Mouse (Mus musculus) kidney, postnatal 25 days (tissue): ENCODE measurements around the gene Pld6.

ENCODE experiments used
- DNase-seq, 2 experiments: peaks; one replicate each; pipeline ENCODE4 v3.0.0; 2021; ENCODE audit warnings: mixed read lengths in 2 of 2

Gene Pld6

DNA sequence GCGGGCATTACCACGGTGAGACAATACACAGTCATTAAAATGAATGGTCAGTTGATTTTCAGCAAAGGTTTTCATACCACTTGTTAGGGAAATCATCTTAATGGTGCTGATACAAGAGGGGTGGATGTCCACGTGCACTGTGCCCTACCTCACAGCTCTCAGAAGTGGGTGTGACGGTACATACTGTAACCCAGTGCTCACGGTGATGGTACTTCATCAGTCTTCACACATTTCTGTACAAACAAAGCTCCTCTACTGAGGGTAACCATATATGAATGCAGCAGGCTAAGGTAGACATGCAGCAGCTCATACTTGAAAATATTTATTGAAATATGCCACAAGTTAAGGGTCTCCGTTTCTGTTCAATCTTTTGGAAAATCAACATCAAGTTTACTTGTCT lies 3.9 kb downstream of the Pld6 start:
- DNase-seq = no peak

DNA sequence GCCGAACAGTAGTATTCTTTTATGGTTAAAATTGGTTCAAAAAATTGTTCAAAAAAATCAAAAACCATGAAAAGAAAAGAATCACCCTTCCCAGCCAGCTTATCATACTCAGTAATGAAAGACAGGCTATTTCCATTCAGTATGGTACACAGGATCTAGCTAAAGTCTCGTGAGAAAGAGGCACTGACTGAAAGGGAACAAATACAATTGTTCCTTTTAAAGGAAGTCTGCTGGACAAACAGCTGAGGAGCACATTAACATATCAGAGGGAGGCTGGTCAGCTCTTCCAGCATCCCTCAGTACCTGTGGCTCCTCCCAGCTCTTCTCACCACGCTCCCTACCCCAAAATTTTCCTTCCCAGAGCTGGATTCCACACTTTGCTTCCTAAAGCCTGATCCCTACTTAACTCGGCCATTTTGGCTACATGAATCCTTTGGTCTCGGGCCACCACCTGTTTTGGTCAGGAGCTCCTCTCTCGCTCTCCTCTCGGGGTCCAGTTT lies 5.3 kb downstream of the Pld6 start:
- no peak for DNase-seq

DNA sequence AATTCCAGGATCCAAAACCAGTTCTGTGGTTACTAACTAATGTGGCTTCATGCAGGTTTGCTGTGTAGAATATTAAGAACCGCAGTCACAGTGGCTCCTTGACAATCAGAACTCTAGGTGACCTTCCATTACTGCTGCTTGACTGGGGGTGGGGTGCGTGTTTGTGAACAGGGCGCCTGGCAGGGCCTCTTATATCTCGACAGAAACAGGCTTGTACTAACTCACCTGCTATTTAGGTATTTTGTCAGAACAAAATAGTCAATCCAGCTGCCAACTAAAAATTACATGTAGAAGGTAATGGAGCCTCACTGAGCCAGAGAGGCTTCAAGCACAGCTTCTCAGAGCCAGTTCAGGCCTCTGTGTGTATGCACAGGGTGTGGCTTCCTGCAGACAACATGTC lies 7.2 kb downstream of the Pld6 start:
- no peak for DNase-seq

DNA sequence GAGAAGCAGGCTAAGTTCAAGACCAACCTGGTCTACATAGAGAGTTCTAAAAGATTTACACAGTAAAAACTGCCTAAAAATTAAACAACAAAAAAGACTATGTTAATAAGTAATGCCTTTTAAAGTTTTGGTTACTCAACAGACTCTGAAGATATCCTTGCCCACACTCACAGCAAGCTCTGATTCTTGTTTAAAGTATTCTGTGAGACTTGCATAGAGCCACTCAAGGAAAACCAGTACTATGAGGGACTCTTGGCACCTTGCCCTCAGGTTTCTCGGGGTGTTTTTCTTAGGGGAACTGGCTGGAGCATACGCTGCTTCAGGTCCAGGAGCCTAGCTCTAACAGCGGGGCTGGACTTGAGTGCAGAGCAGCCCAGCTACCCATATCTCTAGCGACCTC lies 8.0 kb downstream of the Pld6 start:
- DNase-seq = no peak

DNA sequence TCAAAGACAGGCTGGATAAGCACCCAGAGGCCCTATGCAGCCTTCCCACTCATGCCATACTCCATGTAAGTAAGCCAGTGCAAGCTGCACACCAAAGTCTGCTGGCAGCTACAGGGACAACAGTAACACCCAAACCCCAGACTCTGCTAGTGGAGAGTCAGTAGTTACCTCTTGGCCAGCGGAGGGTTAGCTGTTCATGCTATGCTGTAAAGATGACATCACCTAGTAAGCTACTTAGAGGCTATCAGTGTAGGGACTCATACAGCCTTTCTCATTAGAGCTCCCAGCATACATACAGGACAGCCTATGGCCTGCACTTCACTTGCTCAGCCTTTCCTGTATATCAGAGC lies 8.6 kb downstream of the Pld6 start:
- no peak for DNase-seq

DNA sequence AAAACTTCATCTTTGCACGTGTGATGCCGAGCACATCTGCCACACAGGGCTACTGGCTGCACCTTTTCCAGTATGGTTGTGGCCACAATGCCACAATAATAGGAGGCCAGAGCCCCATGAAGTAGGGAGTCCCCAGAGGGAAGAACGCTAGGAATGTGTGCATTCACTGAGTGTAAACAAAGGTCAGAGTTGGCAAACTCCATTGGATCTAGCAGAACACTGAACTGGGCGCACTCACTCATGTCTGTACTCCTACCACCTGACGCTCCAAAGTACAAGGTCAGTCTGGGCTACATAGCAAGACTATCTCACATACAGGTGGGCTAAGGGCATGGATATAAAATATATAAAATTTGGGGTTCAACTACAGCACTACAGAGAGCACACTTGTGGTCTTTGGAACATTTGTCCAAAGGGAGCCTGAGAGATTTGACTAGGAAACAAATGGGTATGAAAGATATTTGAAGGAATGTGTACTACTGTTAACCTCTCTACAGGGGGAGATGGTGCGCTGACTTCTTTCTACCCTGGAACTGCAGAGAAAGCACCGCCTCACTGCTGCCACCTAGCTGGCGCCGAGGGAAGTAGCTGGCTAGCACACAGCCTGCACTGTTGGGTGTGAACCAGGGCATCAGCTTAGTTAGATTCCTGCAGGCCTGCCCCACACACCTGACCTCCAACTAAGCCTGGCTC lies 9.1 kb downstream of the Pld6 start:
- peak; percentile 79 to 81 for DNase-seq

DNA sequence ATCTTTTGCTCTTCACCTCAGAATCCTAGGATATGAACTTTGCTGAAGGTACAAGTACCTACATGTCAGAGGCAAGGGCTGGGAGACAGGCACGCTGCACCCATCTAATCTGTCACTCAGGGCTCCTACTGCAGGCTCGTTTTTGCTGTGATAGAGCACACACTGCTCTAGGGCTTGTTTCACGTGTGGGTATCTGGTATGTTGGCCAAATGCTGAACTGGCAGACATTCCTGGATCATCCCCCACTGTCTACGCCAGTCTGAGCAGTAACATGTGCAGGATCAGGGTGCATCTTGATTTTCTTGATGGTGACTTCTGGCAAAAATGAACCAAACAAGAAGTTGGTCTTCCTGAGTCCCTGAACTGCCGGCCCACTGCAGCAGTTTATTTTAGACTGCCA lies 10.2 kb downstream of the Pld6 start:
- no peak for DNase-seq

DNA sequence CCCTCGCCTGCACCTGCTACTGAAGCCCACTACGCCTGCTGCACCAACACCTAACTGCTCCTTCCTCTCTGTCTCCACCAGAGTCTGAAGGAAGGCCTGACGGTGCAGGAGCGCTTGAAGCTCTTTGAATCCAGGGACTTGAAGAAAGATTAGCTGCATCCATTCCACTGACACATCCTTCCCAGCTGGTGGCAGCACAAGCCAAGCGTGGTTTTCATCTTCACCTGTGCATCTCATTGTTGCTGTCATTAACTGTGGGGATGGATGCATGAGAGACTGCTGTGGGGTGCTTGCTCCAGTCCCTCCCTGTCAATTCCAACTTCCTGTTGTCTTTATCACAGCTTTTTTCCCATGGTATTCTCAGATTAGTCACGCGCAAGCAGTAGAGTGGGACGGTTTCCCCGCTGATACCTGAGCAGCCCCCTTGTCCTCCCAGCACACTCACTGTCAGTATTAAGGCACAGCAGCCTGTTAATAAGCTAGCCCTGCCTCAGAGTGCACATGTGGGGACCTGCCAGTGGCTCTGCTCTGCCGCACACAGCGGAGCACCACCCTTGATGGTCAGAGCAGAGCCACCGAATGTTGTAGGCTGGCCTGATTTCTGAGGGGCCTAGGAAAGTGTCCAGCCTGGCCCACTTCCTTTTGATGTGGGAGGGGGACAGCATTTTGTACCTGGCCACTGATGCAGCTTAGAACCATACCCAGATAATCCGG lies 11.9 kb downstream of the Pld6 start:
- no peak for DNase-seq

DNA sequence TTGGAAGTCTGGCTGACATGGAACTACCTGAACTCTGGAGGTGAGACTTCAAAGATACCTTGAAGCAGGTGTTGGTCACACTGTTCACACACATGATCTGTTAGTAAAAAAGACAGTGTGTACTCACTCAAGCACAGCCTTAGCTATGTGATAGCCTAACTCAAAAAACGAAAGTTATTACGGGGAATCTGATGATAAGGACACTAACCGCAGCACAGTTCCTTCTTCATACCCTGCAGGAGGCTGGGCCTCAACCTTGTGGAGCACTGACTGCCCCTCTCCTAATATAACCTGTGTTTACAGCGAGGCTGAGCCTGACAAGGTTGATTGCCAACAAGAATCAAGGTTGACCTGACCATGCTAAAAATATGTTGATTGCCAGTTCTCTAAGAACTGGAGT lies 12.9 kb downstream of the Pld6 start:
- DNase-seq = no peak

DNA sequence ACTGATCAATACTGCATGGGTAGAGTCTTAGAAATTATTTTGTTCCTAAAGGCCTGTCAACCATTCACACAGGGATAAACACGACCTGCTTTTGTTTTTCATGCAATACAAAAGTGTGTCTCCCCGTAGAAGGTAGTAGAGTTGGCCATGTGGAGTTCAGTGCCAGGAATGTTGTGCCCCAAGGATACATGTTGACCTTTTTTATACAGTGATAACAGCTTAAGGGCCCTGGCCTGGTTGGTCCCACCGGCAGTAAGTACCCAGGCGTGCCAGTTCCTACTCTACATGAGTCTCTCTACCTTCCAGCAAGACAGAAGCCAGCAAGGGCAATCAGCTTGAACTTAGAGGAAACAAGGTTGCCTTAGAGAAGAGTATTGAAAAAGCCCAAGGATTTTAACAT lies 14.5 kb downstream of the Pld6 start:
- DNase-seq = no peak

DNA sequence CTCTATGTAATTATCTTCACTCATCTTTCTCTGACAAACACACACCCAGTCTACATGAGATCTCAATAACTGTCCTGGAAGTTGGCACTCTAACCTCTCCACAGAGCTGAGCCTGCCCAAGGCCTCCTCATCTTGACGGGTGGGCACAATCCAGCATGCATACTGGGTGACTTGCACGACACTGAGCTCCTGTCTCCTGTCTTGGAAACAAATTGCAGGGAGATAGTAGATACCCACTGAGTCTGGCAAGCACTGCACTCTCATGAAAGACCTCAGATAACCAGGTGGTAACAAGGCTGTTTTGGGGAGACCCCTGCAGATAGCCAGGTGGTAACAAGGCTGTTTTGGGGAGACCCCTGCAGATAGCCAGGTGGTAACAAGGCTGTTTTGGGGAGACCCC lies 15.2 kb downstream of the Pld6 start:
- no peak for DNase-seq

DNA sequence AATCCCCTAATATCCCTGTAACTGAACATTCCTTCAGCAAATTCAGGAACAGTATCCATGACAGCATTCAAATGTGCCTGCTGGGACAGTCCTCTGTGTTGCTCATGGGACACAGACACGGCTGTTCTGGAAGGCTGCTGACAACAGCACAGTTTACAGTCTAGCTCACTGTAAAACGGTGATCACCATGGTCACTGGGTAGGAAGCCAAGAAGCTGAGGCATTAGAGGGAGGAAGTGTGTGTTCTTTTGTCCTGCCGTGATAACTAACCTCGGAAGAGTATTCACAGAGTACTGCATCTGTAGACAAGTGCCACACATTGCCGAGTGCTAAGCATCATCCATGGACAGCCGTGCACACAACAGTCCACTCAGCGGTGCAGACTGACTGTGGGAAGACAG lies 16.7 kb downstream of the Pld6 start:
- no peak for DNase-seq

DNA sequence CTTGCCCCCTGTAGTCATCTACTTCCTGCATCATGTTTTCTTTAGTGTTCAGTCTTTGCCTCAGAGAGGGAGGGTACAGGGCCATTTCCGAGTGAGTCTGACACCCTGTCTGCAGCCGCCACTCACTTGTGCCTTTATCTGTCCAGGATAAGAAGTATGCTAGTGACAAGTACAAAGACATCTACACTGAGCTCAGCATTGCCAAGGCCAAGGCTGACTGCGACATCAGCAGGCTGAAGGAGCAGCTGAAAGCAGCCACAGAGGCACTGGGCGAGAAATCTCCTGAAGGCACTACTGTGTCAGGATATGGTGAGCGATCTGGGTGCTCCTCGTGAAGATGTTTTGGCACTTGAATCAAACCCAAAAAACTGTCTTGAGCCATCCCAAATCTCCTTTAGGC lies 17.7 kb downstream of the Pld6 start:
- no peak for DNase-seq

DNA sequence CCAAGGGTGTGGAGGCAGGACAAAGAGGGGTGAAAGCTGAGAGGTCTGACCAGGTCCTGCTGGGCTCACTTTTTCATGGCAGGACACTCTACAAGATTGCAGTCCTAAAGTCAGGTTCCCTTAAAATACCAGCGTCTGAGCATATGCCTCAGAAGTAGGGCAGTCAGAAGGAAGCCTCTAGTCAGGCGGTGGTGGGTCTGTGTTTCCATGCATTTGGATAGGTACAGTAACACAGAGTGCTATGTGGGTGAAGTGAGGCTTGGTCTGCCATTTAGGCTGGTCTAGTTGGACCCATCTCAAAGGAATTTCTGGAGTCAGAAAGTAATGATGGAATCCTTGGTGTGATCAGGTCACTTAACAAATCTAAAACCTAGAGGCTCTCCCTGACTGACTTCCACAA lies 18.1 kb downstream of the Pld6 start:
- DNase-seq = no peak

DNA sequence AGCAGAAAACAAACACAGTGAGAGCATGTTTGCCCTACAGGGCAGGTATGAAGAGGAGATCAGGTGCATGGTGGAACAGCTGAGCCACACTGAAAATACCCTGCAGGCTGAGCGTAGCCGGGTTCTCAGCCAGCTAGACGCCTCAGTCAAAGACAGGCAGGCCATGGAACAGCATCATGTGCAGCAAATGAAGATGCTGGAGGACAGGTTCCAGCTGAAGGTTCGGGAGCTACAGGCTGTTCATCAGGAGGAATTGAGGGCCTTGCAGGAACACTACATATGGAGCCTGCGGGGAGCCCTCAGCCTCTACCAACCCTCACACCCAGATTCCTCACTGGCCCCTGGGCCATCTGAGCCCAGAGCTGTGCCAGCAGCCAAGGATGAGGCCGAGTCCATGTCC lies 26.6 kb downstream of the Pld6 start:
- no peak for DNase-seq

DNA sequence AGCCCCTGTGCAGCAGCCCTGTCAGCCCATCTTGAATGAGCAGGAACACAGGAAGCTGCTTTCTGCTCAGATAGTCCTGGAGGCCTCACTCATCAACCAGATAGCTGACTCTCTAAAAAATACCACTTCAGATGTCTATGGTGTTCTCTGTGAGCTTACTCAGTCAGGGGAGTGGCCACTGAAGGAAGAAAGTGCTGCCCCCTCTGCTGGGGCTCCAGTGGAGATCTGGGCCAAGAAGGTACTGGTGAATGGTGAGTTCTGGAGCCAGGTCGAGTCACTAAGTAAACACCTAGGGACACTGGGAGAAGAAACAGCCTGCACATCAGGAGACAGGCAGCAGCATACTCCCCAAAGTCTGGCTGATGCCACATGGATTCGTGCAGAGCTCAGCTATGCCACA lies 27.8 kb downstream of the Pld6 start:
- DNase-seq = no peak

DNA sequence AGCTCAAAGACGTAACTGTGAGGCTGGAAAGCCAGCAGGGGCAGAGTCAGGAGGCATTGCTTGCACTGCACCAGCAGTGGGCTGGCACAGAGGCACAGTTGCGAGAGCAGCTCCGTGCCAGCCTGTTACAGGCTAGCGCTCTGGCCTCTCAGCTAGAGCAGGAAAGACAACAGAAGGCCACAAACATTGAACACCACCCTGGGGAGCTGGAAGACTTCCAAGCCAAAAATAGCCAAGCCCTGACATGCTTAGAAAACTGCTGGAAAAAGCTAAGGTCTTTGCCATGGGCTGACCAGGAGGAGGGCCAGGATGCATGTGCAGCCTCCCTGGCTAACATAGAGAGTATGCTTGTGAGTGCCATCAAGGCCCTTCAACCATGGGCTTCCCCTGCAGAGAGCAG lies 28.3 kb downstream of the Pld6 start:
- DNase-seq = peak; percentile 53 to 56

DNA sequence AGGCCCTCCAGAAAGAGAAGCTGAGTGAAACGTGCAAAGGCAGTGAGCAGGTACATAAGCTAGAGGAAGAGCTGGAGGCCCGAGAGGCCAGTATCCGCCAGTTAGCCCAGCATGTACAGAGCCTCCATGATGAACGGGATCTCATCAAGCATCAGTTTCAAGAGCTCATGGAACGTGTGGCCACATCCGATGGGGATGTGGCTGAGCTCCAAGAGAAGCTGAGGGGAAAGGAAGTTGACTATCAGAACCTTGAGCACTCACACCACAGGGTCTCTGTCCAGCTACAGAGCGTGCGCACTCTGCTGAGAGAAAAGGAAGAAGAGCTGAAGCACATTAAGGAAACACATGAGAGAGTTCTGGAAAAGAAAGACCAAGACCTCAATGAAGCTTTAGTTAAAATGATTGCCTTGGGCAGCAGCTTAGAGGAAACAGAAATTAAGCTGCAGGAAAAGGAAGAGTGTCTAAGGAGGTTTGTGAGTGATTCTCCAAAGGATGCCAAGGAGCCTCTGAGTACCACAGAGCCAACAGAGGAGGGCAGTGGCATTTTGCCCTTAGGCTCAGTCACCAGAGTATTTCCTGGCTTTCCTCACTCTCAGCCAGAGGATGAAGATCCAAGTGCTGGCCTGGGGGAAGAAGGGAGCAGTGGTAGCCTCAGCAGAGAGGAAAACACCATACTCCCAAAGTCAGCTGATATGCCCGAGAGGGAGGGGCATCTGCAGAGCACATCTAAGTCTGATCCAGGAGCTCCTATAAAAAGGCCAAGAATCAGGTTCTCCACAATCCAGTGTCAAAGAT lies 29.1 kb downstream of the Pld6 start:
- no peak for DNase-seq

DNA sequence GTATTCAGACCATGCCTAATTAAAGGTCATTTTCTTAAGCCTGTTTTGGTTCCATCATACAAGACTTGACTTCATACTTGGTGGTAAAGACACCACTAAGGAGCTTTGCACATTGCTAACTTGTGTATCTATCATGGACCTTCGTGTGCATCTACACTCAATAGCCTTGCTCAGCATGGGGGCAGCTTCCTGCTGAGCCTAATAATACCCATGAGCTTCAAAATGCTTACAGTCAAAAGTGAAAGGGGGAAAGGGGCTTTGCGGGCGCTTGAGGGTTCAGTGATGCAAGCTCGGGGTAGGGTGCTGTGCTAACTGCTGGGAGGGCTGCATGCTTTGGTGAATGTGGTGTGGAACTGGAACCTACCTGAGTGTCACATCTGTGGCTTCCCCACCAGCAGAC lies 31.1 kb downstream of the Pld6 start:
- no peak for DNase-seq

DNA sequence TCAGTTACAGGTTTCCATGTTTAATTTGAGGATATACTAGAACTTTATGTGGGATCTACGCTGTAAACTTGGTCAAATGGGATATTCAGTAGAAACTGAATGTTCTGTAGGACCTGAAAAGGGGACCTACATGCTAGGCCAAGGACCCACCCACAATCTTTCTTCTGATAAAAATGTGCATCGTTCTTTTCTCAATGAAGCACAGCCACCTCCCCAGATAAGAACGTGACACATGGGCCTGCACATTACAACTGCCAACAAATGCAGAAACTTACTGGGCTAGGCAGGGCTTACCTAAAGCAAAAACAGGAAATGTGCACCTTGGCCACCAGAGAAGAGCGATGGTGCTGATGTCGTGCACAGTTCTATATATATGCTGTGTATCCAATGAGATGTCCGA lies 32.9 kb downstream of the Pld6 start:
- DNase-seq = no peak

DNA sequence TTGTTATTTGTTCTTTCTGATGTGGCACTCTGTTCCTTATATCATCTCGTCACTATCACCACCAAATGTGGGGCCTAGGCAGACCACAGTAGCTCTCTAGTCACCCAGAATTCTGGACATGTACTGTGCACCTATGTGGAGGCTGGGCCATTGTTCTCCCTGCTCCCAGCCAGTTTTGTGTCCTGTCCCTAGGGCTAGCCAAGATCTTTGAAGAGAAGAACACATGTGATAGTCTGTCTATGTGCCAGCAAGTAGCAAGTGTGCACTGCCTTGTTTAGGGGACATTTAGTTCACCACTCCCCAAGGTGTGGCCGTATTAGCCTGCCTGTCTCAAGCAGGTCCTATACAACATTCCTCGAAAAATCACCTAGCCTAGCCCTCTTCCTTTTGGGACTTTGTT lies 38.4 kb downstream of the Pld6 start:
- DNase-seq = no peak

DNA sequence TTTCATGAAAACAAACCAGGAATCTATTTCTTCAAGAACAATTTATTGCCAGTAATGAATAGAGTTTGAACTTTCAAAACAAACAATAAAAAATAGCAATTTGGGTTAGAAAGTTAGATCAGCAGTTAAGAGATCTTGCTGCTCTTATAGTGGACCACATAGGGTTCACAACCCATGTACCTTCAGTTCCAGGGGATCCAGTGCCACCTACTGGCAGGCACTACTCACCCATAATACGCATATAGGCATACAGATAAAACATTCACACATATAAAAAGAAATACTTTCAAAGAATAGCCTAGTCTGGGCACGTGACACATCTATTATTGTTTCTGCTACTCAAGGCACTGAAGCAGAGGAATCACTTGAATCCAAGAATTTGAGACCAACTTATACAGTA lies 40.8 kb downstream of the Pld6 start:
- peak; percentile 74 to 86 for DNase-seq

DNA sequence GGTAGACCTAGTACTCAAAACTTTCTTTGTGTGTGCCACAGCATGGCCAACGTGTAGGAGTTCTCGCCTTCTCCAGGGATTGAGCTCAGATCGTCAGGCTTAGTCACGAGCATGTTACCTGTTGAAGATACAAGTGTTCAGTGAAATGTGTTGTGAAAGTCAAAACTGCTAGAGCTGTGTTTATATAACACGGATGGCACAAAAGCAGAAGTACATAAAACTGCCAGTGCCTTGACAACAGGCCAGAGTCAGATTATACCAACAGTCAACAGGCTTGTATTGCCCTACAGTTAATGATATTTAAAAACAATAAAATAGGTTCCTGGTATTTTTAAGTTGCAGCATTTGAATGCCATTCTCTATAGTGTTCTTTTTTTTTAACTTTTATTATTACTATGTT lies 41.6 kb downstream of the Pld6 start:
- no peak for DNase-seq

DNA sequence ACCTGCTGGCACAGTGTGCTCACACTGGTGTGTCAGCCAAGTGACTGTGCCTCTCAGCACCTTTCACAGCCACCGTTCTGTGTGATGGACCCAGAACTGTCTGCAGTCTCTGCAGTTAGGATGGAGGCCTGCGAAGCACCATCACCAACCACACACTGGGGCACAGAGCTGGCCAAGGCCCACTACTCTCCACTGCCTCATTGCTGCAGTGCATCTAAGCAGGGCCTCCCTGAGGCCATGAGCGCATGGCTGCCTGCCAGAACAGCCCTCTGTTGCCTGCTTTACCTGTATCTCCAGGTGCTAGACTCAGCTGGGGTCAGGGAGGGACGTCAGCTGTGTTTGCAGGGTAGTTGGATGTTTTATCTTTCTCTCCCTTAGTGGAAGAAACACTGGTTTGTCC lies 43.1 kb downstream of the Pld6 start:
- no peak for DNase-seq
